Mouse (Mus musculus): ENCODE measurements around the gene Olfr135. TPM values are rescaled to one million over a fixed set of nuclear protein-coding genes. Genes with fewer than 3 reads are reported as not detected.

The Olfr135 gene
- polyA plus RNA-seq (2015; fragmentation: Nextera tagmentation; extraction: Ambion mirVana): not detected in 2 replicates

GRCm38 (mm10) chr17:38204035-38204434, at the start of gene Olfr135:
Gene Olfr135, plus strand, starts transcription at chr17:38204335.
- Histone ChIP-seq H3K36me3 (ENCODE audit: control insufficient read depth, insufficient read depth) (no peaks in the 10 kb centered on the region), H3K4me3 (ENCODE audit: low read depth, low read length) (no peak within 1 kb of the TSS), H3K9me3 (replicated peaks; ENCODE audit: control insufficient read depth, low read length) (no peaks in the 10 kb centered on the region), H3K27ac (ENCODE audit: low read length) (no peak within 1 kb of the TSS), H3K27me3 (ENCODE audit: control insufficient read depth, insufficient read depth, low read depth, low read length) (no peaks in the 10 kb centered on the region), H3K9ac (ENCODE audit: low read depth, low read length) (no peak within 1 kb of the TSS), H3K4me1 (ENCODE audit: control insufficient read depth, low read depth, low read length) (no peaks in the 10 kb centered on the region), H3K4me2 (ENCODE audit: low read depth, low read length) (no peak within 1 kb of the TSS)
- 72% methylated on average over 1 of the region's 1 CpGs for WGBS (ENCODE audit: insufficient replicate concordance)
- no peak for ATAC-seq (ENCODE audit: low read depth)

DNA sequence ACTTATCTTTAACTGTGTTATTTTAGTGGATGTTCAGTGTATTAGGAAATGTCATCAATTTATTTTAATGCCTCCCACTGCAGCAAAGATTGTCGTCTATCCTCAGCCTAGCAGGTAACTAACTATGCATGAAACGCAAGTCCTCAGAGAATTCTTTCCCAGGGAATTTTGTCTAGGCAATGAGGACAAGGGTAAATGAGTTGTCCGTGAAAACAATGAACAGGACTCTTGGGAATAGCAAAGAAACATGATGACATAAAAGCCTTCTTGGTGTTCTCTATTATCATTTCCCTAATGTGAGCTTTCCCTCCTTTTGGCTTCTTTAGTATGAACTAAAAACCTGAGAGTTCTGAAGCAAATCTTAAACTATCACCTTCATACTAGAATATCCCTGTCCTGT, 33.0 kb upstream of the Olfr135 start, which contains the start of gene Olfr134:
Olfr134 (plus strand) TSS at position 301 of the 400 bp plus-strand sequence.
- no peak for ATAC-seq (ENCODE audit: low read depth)
- Histone ChIP-seq H3K4me1 (ENCODE audit: control insufficient read depth, low read depth, low read length) (no peaks in the 10 kb centered on the region), H3K27ac (ENCODE audit: low read length) (no peak within 1 kb of the TSS), H3K4me2 (ENCODE audit: low read depth, low read length) (no peak within 1 kb of the TSS), H3K36me3 (ENCODE audit: control insufficient read depth, insufficient read depth) (no peaks in the 10 kb centered on the region), H3K9me3 (replicated peaks; ENCODE audit: control insufficient read depth, low read length) (no peaks in the 10 kb centered on the region), H3K9ac (ENCODE audit: low read depth, low read length) (no peak within 1 kb of the TSS), H3K27me3 (ENCODE audit: control insufficient read depth, insufficient read depth, low read depth, low read length) (no peaks in the 10 kb centered on the region), H3K4me3 (ENCODE audit: low read depth, low read length) (no peak within 1 kb of the TSS)
- WGBS (ENCODE audit: insufficient replicate concordance): 52% methylated on average over 3 of the region's 3 CpGs

Other genes starting within 250 kb of the Olfr135 start
- gene Olfr129, start 144.3 kb upstream of the Olfr135 start, polyA plus RNA-seq (2015; fragmentation: Nextera tagmentation; extraction: Ambion mirVana): not detected in 2 replicates
- gene Olfr130, start 140.4 kb upstream of the Olfr135 start, polyA plus RNA-seq (2015; fragmentation: Nextera tagmentation; extraction: Ambion mirVana): not detected in 2 replicates
- gene Olfr131, start 115.6 kb upstream of the Olfr135 start, polyA plus RNA-seq (2015; fragmentation: Nextera tagmentation; extraction: Ambion mirVana): not detected in 2 replicates
- not detected in 2 replicates for gene Olfr132, start 69.8 kb upstream of the Olfr135 start, polyA plus RNA-seq (2015; fragmentation: Nextera tagmentation; extraction: Ambion mirVana)
- not detected in 2 replicates for gene Olfr133, start 59.1 kb upstream of the Olfr135 start, polyA plus RNA-seq (2015; fragmentation: Nextera tagmentation; extraction: Ambion mirVana)
- not detected in 2 replicates for gene Olfr134, start 32.9 kb upstream of the Olfr135 start, polyA plus RNA-seq (2015; fragmentation: Nextera tagmentation; extraction: Ambion mirVana)
- not detected in 2 replicates for gene Olfr138, start 56.7 kb downstream of the Olfr135 start, polyA plus RNA-seq (2015; fragmentation: Nextera tagmentation; extraction: Ambion mirVana)
- gene Olfr137, start 103.2 kb downstream of the Olfr135 start, polyA plus RNA-seq (2015; fragmentation: Nextera tagmentation; extraction: Ambion mirVana): not detected in 2 replicates
- not detected in 2 replicates for gene Olfr136, start 125.5 kb downstream of the Olfr135 start, polyA plus RNA-seq (2015; fragmentation: Nextera tagmentation; extraction: Ambion mirVana)
- not detected in 2 replicates for gene Esp36, start 215.8 kb downstream of the Olfr135 start, polyA plus RNA-seq (2015; fragmentation: Nextera tagmentation; extraction: Ambion mirVana)

Data from liver, embryonic 16.5 days (tissue).